ENCODE assay signal across 34 mouse cellular contexts in the genomic region with DNA sequence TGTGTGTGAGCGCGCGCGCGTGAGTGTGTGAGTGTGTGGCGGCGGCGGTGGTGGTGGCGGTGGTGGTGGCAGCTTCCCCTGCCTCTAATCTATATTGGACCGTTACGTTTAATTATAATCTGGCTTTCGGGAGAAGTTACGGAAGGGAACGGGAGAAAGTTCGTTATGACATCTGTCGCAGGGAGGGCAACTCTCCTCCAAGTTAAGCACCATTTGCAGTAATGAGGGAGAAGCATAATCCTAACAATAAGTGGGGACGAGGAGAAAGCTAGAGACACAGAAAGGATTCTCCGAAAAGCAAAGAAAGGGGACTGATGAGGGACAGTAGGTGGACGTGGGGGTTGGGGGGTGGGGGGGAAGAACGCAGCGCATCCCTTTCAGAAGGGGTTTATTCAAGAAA. TPM values are rescaled to one million over a fixed set of nuclear protein-coding genes. Genes with fewer than 3 reads are reported as not detected.
DNase-seq lines count a peak whose midpoint lies in the region; ATAC-seq and TF ChIP-seq lines count a peak whose summit lies in the region.
"Had no signal": no experiment of that assay in that cellular context is flagged by ENCODE, and none has a peak within 500 bp of the region (broad histone marks: within the 10 kb centered on the region; RNA-seq: fewer than 3 reads in every experiment).

No protein-coding gene starts in this region.

- peaks cover 100% of the 10 kb centered on the region for H3K27me3 ChIP-seq in forebrain, embryonic 10.5 days (ENCODE audit: poor library complexity, severe bottlenecking)
- H3K27me3 ChIP-seq in forebrain, embryonic 12.5 days, result peaks cover 89% of the 10 kb centered on the region
- peaks cover 90% of the 10 kb centered on the region for H3K27me3 ChIP-seq in midbrain, embryonic 12.5 days
- peaks cover 45% of the 10 kb centered on the region for H3K27me3 ChIP-seq in midbrain, postnatal 0 days (ENCODE audit: insufficient read depth, low read length)
- peaks cover 98% of the 10 kb centered on the region for H3K27me3 ChIP-seq in limb, embryonic 10.5 days (ENCODE audit: low read depth, poor library complexity, severe bottlenecking)
- H3K27me3 ChIP-seq in cerebellum, adult 2 months (ENCODE audit: control insufficient read depth, insufficient read depth, low read length), result no peaks in the 10 kb centered on the region; the same call in 1 of the 2 replicates
- H3K27me3 ChIP-seq: CH12.LX had no signal

- H3K9me3 ChIP-seq in forebrain, embryonic 10.5 days, result no peaks in the 10 kb centered on the region
- H3K9me3 ChIP-seq in forebrain, embryonic 12.5 days, result no peaks in the 10 kb centered on the region
- H3K9me3 ChIP-seq in midbrain, embryonic 12.5 days, result no peaks in the 10 kb centered on the region
- no peaks in the 10 kb centered on the region for H3K9me3 ChIP-seq in midbrain, postnatal 0 days (ENCODE audit: low read length)
- no peaks in the 10 kb centered on the region for H3K9me3 ChIP-seq in limb, embryonic 10.5 days (replicated peaks)
- H3K9me3 ChIP-seq: heart, embryonic 12.5 days; limb, embryonic 12.5 days; liver, embryonic 15.5 days; lung, embryonic 15.5 days had no signal

- H3K9ac ChIP-seq in forebrain, embryonic 12.5 days, result no peak overlapping the region
- H3K9ac ChIP-seq in midbrain, embryonic 12.5 days (replicated peaks), result peak overlapping the region; percentile 49
- H3K9ac ChIP-seq in midbrain, postnatal 0 days (replicated peaks; ENCODE audit: low read length, poor library complexity, severe bottlenecking), result peak overlapping the region; percentile 61
- H3K9ac ChIP-seq: heart, embryonic 12.5 days; hindbrain, embryonic 14.5 days; limb, embryonic 12.5 days; liver, embryonic 15.5 days; lung, embryonic 15.5 days had no signal

- DNase-seq in forebrain, embryonic 10.5 days (ENCODE audit: extremely low spot score, low spot score), result peak; percentile 18
- DNase-seq in midbrain, postnatal 0 days (ENCODE audit: low spot score), result no peak
- DNase-seq in limb, embryonic 10.5 days (ENCODE audit: low spot score), result no peak
- no peak for DNase-seq in cerebellum, adult 2 months
- DNase-seq: adrenal gland, adult 8-10 months; cerebellum, adult 9-10 months; gastrocnemius, adult 2 months; gastrocnemius, postnatal 36 days; heart, adult 18-20 months; kidney, postnatal 14 days; right cerebral cortex, postnatal 25 days; thymus, postnatal 14 days had no signal

- H3K36me3 ChIP-seq in forebrain, embryonic 10.5 days (replicated peaks), result no peaks in the 10 kb centered on the region
- no peaks in the 10 kb centered on the region for H3K36me3 ChIP-seq in forebrain, embryonic 12.5 days (replicated peaks)
- no peaks in the 10 kb centered on the region for H3K36me3 ChIP-seq in midbrain, embryonic 12.5 days
- no peaks in the 10 kb centered on the region for H3K36me3 ChIP-seq in midbrain, postnatal 0 days (ENCODE audit: insufficient read depth, low read length)
- no peaks in the 10 kb centered on the region for H3K36me3 ChIP-seq in limb, embryonic 10.5 days
- H3K36me3 ChIP-seq: G1E; heart, embryonic 12.5 days; limb, embryonic 12.5 days; liver, embryonic 15.5 days; lung, embryonic 15.5 days had no signal

- ATAC-seq in forebrain, embryonic 12.5 days (ENCODE audit: low FRiP score), result no peak
- no peak for ATAC-seq in midbrain, embryonic 12.5 days (ENCODE audit: low FRiP score, low read depth)
- ATAC-seq in midbrain, postnatal 0 days (ENCODE audit: low FRiP score), result no peak
- ATAC-seq: intestine, postnatal 0 days had no signal

- H3K4me3 ChIP-seq in forebrain, embryonic 10.5 days, result no peak overlapping the region
- no peak overlapping the region for H3K4me3 ChIP-seq in forebrain, embryonic 12.5 days (replicated peaks)
- peak overlapping the region; percentile 31; the same call in 1 of the 2 replicates for H3K4me3 ChIP-seq in cortical plate, adult 2 months (ENCODE audit: insufficient read depth, low read length)
- peak overlapping the region; percentile 44 for H3K4me3 ChIP-seq in midbrain, embryonic 12.5 days
- peak overlapping the region; percentile 38 for H3K4me3 ChIP-seq in midbrain, postnatal 0 days (ENCODE audit: low read depth, low read length)
- H3K4me3 ChIP-seq in limb, embryonic 10.5 days, result no peak overlapping the region
- H3K4me3 ChIP-seq in cerebellum, adult 2 months (replicated peaks; ENCODE audit: insufficient read depth, low read depth, low read length), result no peak overlapping the region
- H3K4me3 ChIP-seq: erythroblast, embryonic 14.5 days; gastrocnemius, adult 2 months; heart, embryonic 12.5 days; limb, embryonic 12.5 days; liver, embryonic 15.5 days; lung, embryonic 15.5 days had no signal

- no peak overlapping the region for H3K27ac ChIP-seq in forebrain, embryonic 10.5 days
- H3K27ac ChIP-seq in forebrain, embryonic 12.5 days, result no peak overlapping the region
- H3K27ac ChIP-seq in cortical plate, adult 2 months (ENCODE audit: insufficient read depth, low read length), result no peak overlapping the region
- H3K27ac ChIP-seq in midbrain, embryonic 12.5 days (replicated peaks), result peak overlapping the region; percentile 89
- peak overlapping the region; percentile 86 for H3K27ac ChIP-seq in midbrain, postnatal 0 days (ENCODE audit: low read depth, low read length)
- H3K27ac ChIP-seq in limb, embryonic 10.5 days, result no peak overlapping the region
- no peak overlapping the region for H3K27ac ChIP-seq in cerebellum, adult 2 months (ENCODE audit: insufficient read depth, low read length)
- H3K27ac ChIP-seq: gastrocnemius, adult 2 months; hindbrain, embryonic 14.5 days; limb, embryonic 12.5 days; liver, embryonic 15.5 days; lung, embryonic 15.5 days had no signal

- under 1% methylated on average over 21 of the region's 21 CpGs for WGBS in forebrain, embryonic 10.5 days
- under 1% methylated on average over 21 of the region's 21 CpGs for WGBS in forebrain, embryonic 12.5 days
- WGBS in midbrain, embryonic 12.5 days, result 1% methylated on average over 21 of the region's 21 CpGs
- 1% methylated on average over 21 of the region's 21 CpGs for WGBS in midbrain, postnatal 0 days
- under 1% methylated on average over 21 of the region's 21 CpGs for WGBS in limb, embryonic 10.5 days
- WGBS in cerebellum, adult 2 months, result 2% methylated on average over 21 of the region's 21 CpGs

- TF ChIP-seq POLR2A in cortical plate, adult 2 months (IDR thresholded peaks at IDR 0.05; ENCODE audit: extremely low read depth, insufficient read depth, low read length), result no peak
- TF ChIP-seq POLR2A in cerebellum, adult 2 months (IDR thresholded peaks at IDR 0.05; ENCODE audit: borderline replicate concordance, insufficient read depth, low read length), result no peak

- TF ChIP-seq CTCF in cortical plate, adult 2 months (IDR thresholded peaks at IDR 0.05; ENCODE audit: extremely low read depth, insufficient read depth, low read length), result no peak
- no peak for TF ChIP-seq CTCF in midbrain, postnatal 0 days (IDR thresholded peaks at IDR 0.05)
- TF ChIP-seq CTCF in cerebellum, adult 2 months (IDR thresholded peaks at IDR 0.05; ENCODE audit: borderline replicate concordance, insufficient read depth, low read depth, low read length), result no peak

- peaks cover 11% of the 10 kb centered on the region for H3K4me1 ChIP-seq in forebrain, embryonic 10.5 days
- H3K4me1 ChIP-seq in forebrain, embryonic 12.5 days, result peaks cover 5% of the 10 kb centered on the region; the same call in 1 of the 2 replicates
- H3K4me1 ChIP-seq in cortical plate, adult 2 months (ENCODE audit: control insufficient read depth, insufficient read depth, low read length), result no peaks in the 10 kb centered on the region
- peaks cover 5% of the 10 kb centered on the region; the same call in 1 of the 2 replicates for H3K4me1 ChIP-seq in midbrain, embryonic 12.5 days
- H3K4me1 ChIP-seq in midbrain, postnatal 0 days (ENCODE audit: insufficient read depth, low read length), result no peaks in the 10 kb centered on the region
- peaks cover 5% of the 10 kb centered on the region; the same call in 1 of the 2 replicates for H3K4me1 ChIP-seq in limb, embryonic 10.5 days
- H3K4me1 ChIP-seq in cerebellum, adult 2 months (ENCODE audit: control insufficient read depth, insufficient read depth, low read length), result no peaks in the 10 kb centered on the region
- H3K4me1 ChIP-seq: heart, embryonic 12.5 days; limb, embryonic 12.5 days; liver, embryonic 15.5 days; lung, embryonic 15.5 days had no signal

- no peak overlapping the region for H3K4me2 ChIP-seq in forebrain, embryonic 12.5 days
- H3K4me2 ChIP-seq in midbrain, embryonic 12.5 days (replicated peaks), result peak overlapping the region; percentile 46
- peak overlapping the region; percentile 43 for H3K4me2 ChIP-seq in midbrain, postnatal 0 days (ENCODE audit: low read depth, low read length, poor library complexity, severe bottlenecking)
- H3K4me2 ChIP-seq: heart, embryonic 12.5 days; hindbrain, embryonic 14.5 days; limb, embryonic 12.5 days; liver, embryonic 15.5 days; lung, embryonic 15.5 days had no signal

RNA-seq across cellular contexts. Expression of a gene that starts 0.5 kb away (rescaled TPM):
- polyA plus RNA-seq in forebrain, embryonic 10.5 days (2016; fragmentation: Nextera tagmentation; extraction: Ambion mirVana), result 0.15 TPM in 1 of 2 replicates, not detected in the other
- polyA plus RNA-seq in forebrain, embryonic 12.5 days (2016; fragmentation: Nextera tagmentation; extraction: Ambion mirVana), result 0.91 and 3.4 TPM in 2 replicates
- polyA plus RNA-seq in cortical plate, adult 2 months (2012; rRNA removed), result 0.06 and 0.33 TPM in 2 replicates
- polyA plus RNA-seq in midbrain, embryonic 12.5 days (2016; fragmentation: Nextera tagmentation; extraction: Ambion mirVana), result 41.4 and 41.9 TPM in 2 replicates
- total RNA-seq in midbrain, postnatal 0 days (2014; rRNA removed), result 65.5 and 74.2 TPM in 2 replicates
- 54.9 and 56.8 TPM in 2 replicates for polyA plus RNA-seq in midbrain, postnatal 0 days (2015; fragmentation: Nextera tagmentation; extraction: Ambion mirVana)
- polyA plus RNA-seq in limb, embryonic 10.5 days (2016; fragmentation: Nextera tagmentation; extraction: Ambion mirVana), result not detected in 2 replicates
- polyA plus RNA-seq in cerebellum, adult 2 months (2012; rRNA removed), result 1.6 and 2.2 TPM in 2 replicates
- total RNA-seq: adrenal gland, adult 8-10 months; CH12.LX; gastrocnemius, adult 2 months; gastrocnemius, postnatal 36 days; heart, adult 18-20 months; hematopoietic stem cell, adult 5-6 weeks; liver, adult 2 months; megakaryocyte progenitor cell, adult 5-6 weeks had no signal
- polyA plus RNA-seq: C2C12; embryonic facial prominence, embryonic 14.5 days; erythroblast, embryonic 14.5 days; G1E; heart, embryonic 12.5 days; heart, postnatal 0 days; hindbrain, embryonic 14.5 days; intestine, postnatal 0 days; kidney, embryonic 14.5 days; limb, embryonic 12.5 days; liver, embryonic 15.5 days; lung, embryonic 15.5 days; neural tube, embryonic 14.5 days; stomach, embryonic 16.5 days; urinary bladder, adult 2 months had no signal

Comparison
In these comparisons a context has a peak if more than half of its experiments do, and no peak if none do; other contexts are left out.
1. H3K27ac ChIP-seq: peak in midbrain, embryonic 12.5 days (single experiment) and midbrain, postnatal 0 days (single experiment); none in forebrain, embryonic 10.5 days (single experiment), forebrain, embryonic 12.5 days (single experiment), cortical plate, adult 2 months (single experiment), limb, embryonic 10.5 days (single experiment) and cerebellum, adult 2 months (single experiment).
2. H3K4me3 ChIP-seq: peak in cortical plate, adult 2 months (single experiment), midbrain, embryonic 12.5 days (single experiment) and midbrain, postnatal 0 days (single experiment); none in forebrain, embryonic 10.5 days (single experiment), forebrain, embryonic 12.5 days (single experiment), limb, embryonic 10.5 days (single experiment) and cerebellum, adult 2 months (single experiment).